Mouse (Mus musculus) ES-E14 (cell line): ENCODE measurements around the gene Oprl1. TPM values are rescaled to one million over a fixed set of nuclear protein-coding genes. Genes with fewer than 3 reads are reported as not detected.

Experiments
- DNase-seq: peaks from one replicate; pipeline ENCODE4 v3.0.0-alpha.2; 2013; ENCODE audit warnings: low read depth, low spot score
- H3K27ac ChIP-seq: 2 replicates; pipeline ENCODE4 v1.5.1; 2012; ENCODE audit warnings: low read depth, mild to moderate bottlenecking, low read length, moderate library complexity, mixed read lengths; ENCODE audit not compliant: poor library complexity, insufficient read depth, severe bottlenecking
- H3K36me3 ChIP-seq: 2 replicates; pipeline ENCODE4 v1.6.1; 2012; ENCODE audit warnings: mild to moderate bottlenecking, low read length, moderate library complexity, mixed read lengths; ENCODE audit not compliant: control insufficient read depth, poor library complexity, insufficient read depth, severe bottlenecking
- H3K4me1 ChIP-seq, 2 experiments: fragments of 150-350 bp in 1 of 2; sonication (generic) in 1 of 2; 2 replicates each; pipeline ENCODE4 v1.6.1; 2012; ENCODE audit warnings: low read length in 2 of 2, mild to moderate bottlenecking in 1 of 2, mixed read lengths in 1 of 2; ENCODE audit not compliant: control insufficient read depth in 2 of 2, insufficient read depth in 2 of 2, poor library complexity in 1 of 2
- H3K4me3 ChIP-seq, 2 experiments: fragments of 150-350 bp in 1 of 2; sonication (generic) in 1 of 2; 2 replicates each; pipeline ENCODE4 v1.5.1; 2012; ENCODE audit warnings: low read length in 2 of 2, low read depth in 1 of 2, mild to moderate bottlenecking in 1 of 2, mixed read lengths in 1 of 2; ENCODE audit not compliant: insufficient read depth in 1 of 2, poor library complexity in 1 of 2, severe bottlenecking in 1 of 2
- H3K9ac ChIP-seq: 2 replicates; pipeline ENCODE4 v1.6.1; 2012; ENCODE audit warnings: low read depth, mild to moderate bottlenecking, low read length, mixed read lengths; ENCODE audit not compliant: poor library complexity, insufficient read depth, severe bottlenecking
- H3K9me3 ChIP-seq: fragments of 150-350 bp; sonication (generic); 2 replicates; pipeline ENCODE4 v1.6.1; 2012; ENCODE audit warnings: low read depth, mild to moderate bottlenecking, low read length; ENCODE audit not compliant: control insufficient read depth, insufficient read depth
- CHD2 ChIP-seq: IDR thresholded peaks from 2 replicates; pipeline ENCODE4 v1.6.1; 2014; ENCODE audit warnings: mild to moderate bottlenecking, low read depth, low read length, inconsistent platforms
- HCFC1 ChIP-seq: IDR thresholded peaks from 2 replicates; pipeline ENCODE4 v1.6.1; 2012; ENCODE audit warnings: low read length, inconsistent platforms, borderline replicate concordance; ENCODE audit not compliant: insufficient read depth
- MAFK ChIP-seq: IDR thresholded peaks from 2 replicates; pipeline ENCODE4 v1.6.1; 2014; ENCODE audit warnings: mild to moderate bottlenecking, low read depth, low read length, inconsistent platforms; ENCODE audit not compliant: insufficient read depth
- ZC3H11A ChIP-seq: IDR thresholded peaks from 2 replicates; pipeline ENCODE4 v1.6.1; 2012; ENCODE audit warnings: low read depth, mild to moderate bottlenecking, inconsistent platforms, low read length, borderline replicate concordance
- ZNF384 ChIP-seq: IDR thresholded peaks from 2 replicates; pipeline ENCODE4 v1.6.1; 2012; ENCODE audit warnings: low read depth, low read length, inconsistent platforms
- in situ Hi-C, 2 experiments: fragments of 600-800 bp; cut with MboI; formaldehyde crosslinking; loops; one replicate each; pipeline ENCODE4 v1.15.1; 2025; ENCODE audit warnings: low sequenced_read_pairs in 2 of 2, inconsistent platforms in 1 of 2; ENCODE audit not compliant: unreplicated experiment in 2 of 2
- total RNA-seq: library from RNA; depleted of rRNA; stranded (reverse); fragments of 300-350 nt; gene quantifications from 2 replicates; pipeline ENCODE4 v1.2.3, GENCODE M21; 2012

Gene Oprl1
- total RNA-seq, 1 experiment, result 2.9 TPM

GRCm38 (mm10) chr2:181677096-181677754 lies 37.6 kb upstream of the Oprl1 start:
- peaks cover 0 to 10% of the 10 kb centered on the region in 2 experiments; a peak in 1 of 4 replicates for H3K4me1 ChIP-seq
- no peaks in the 10 kb centered on the region for H3K36me3 ChIP-seq
- in situ Hi-C loops, result no loop called here
- TF ChIP-seq HCFC1 (no peak), ZC3H11A (no peak), CHD2 (no peak), MAFK (no peak), ZNF384 (no peak)
- no peak for DNase-seq
- H3K27ac ChIP-seq, result no peak overlapping the region
- H3K9ac ChIP-seq, result no peak overlapping the region
- no peaks in the 10 kb centered on the region for H3K9me3 ChIP-seq
- H3K4me3 ChIP-seq, result no peak overlapping the region

GRCm38 (mm10) chr2:181677755-181678098 lies 37.1 kb upstream of the Oprl1 start:
- no peak overlapping the region for H3K9ac ChIP-seq

DNA sequence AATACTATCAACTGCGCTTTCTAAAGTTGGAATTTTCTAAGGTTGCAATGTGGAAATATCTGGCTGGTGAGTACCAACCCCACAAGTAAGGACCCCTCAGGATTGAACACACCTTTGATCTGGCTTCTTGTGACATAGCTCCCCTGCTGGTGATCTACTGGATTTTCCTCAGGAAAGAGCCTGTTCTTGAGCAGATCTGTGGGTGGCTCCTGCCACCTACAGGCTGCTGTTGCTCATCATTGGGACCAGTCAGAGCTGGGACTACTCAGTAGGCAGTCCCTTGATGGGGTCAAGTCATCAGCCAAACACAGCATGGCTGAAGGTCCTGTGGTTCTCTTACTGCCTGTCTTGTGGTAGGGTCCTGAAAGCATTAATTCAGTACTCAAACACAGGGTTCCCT lies 36.0 kb upstream of the Oprl1 start:
- no peak for TF ChIP-seq CHD2
- TF ChIP-seq HCFC1, result peak; percentile 51; the same call in 1 of the 2 replicates
- TF ChIP-seq ZC3H11A, result peak; percentile 92
- TF ChIP-seq ZNF384, result peak; percentile 82
- in situ Hi-C loops, result no loop called here
- H3K9me3 ChIP-seq, result no peaks in the 10 kb centered on the region
- no peak overlapping the region for H3K9ac ChIP-seq
- H3K27ac ChIP-seq, result no peak overlapping the region
- H3K4me1 ChIP-seq, result peaks cover 0 to 7% of the 10 kb centered on the region in 2 experiments; a peak in 1 of 4 replicates
- no peaks in the 10 kb centered on the region for H3K36me3 ChIP-seq
- peak; percentile 71 for DNase-seq
- no peak overlapping the region for H3K4me3 ChIP-seq

More at GRCm38 (mm10) chr2:181677755-181678098, 37.1 kb upstream of the Oprl1 start:
- Histone ChIP-seq H3K36me3 (no peaks in the 10 kb centered on the region), H3K9me3 (no peaks in the 10 kb centered on the region), H3K27ac (no peak overlapping the region), H3K4me3 (no peak overlapping the region), H3K4me1 (peaks cover 0 to 10% of the 10 kb centered on the region in 2 experiments; a peak in 1 of 4 replicates)
- no peak for DNase-seq
- in situ Hi-C loops, result no loop called here
- no peak for TF ChIP-seq ZNF384
- no peak for TF ChIP-seq HCFC1
- no peak for TF ChIP-seq CHD2
- TF ChIP-seq ZC3H11A, result no peak
- TF ChIP-seq MAFK, result no peak

GRCm38 (mm10) chr2:181679951-181680715 lies 34.7 kb upstream of the Oprl1 start, which contains the start of gene Tcea2:
TSS of gene Tcea2 (plus strand) at chr2:181680310.
- no peak for TF ChIP-seq ZC3H11A
- TF ChIP-seq HCFC1, result peak; percentile 89
- peak; percentile 32; the same call in 1 of the 2 replicates for TF ChIP-seq MAFK
- peak; percentile 99 for TF ChIP-seq ZNF384
- TF ChIP-seq CHD2, result no peak
- no peak within 1 kb of the TSS for H3K27ac ChIP-seq
- H3K9ac ChIP-seq, result peak within 1 kb of the TSS; percentile 74
- DNase-seq, result no peak
- no peaks in the 10 kb centered on the region for H3K36me3 ChIP-seq
- H3K4me3 ChIP-seq, result peak within 1 kb of the TSS; percentile 65 to 68
- peaks cover 0 to 2% of the 10 kb centered on the region in 2 experiments; a peak in 1 of 4 replicates for H3K4me1 ChIP-seq
- no peaks in the 10 kb centered on the region for H3K9me3 ChIP-seq
- in situ Hi-C loops, result no loop called here
